Mouse (Mus musculus): ENCODE measurements at regions not wholly inside any gene's neighbourhood (a gene's known extent, or its start where the extent isn't known, plus 50 kb on each side); places are given as distances from the start of the nearest gene placed in this dataset.
A peak's percentile ranks its signal among the peaks of the same experiment; 100 is the strongest.

- ATAC-seq (replicated peaks; ENCODE audit: poor library complexity) = peak; percentile 46; the same call in 1 of the 2 replicates
Measured at GRCm38 (mm10) chr13:37606250-37606649, 171.9 kb upstream of the Rreb1 start.

- no peak for ATAC-seq (replicated peaks; ENCODE audit: poor library complexity)
Measured at GRCm38 (mm10) chr13:37609085-37609484, 169.1 kb upstream of the Rreb1 start.

GRCm38 (mm10) chr13:37611387-37611786 lies 166.8 kb upstream of the Rreb1 start:
- ATAC-seq (replicated peaks; ENCODE audit: poor library complexity) = no peak

GRCm38 (mm10) chr13:37617015-37617414 lies 161.2 kb upstream of the Rreb1 start:
- no peak for ATAC-seq (replicated peaks; ENCODE audit: poor library complexity)

- ATAC-seq (replicated peaks; ENCODE audit: poor library complexity) = peak; percentile 94
Measured at GRCm38 (mm10) chr13:37619841-37620725, 158.1 kb upstream of the Rreb1 start.

GRCm38 (mm10) chr13:37621319-37622050 lies 156.7 kb upstream of the Rreb1 start:
- no peak for ATAC-seq (replicated peaks; ENCODE audit: poor library complexity)

- ATAC-seq (replicated peaks; ENCODE audit: poor library complexity) = no peak
Measured at GRCm38 (mm10) chr13:37622366-37623088, 155.7 kb upstream of the Rreb1 start.

- ATAC-seq (replicated peaks; ENCODE audit: poor library complexity) = no peak
Measured at GRCm38 (mm10) chr13:37624741-37625140, 153.5 kb upstream of the Rreb1 start.

- ATAC-seq (replicated peaks; ENCODE audit: poor library complexity) = no peak
Measured at GRCm38 (mm10) chr13:37625532-37626235, 152.5 kb upstream of the Rreb1 start.

- no peak for ATAC-seq (replicated peaks; ENCODE audit: poor library complexity)
Measured at GRCm38 (mm10) chr13:37628391-37629270, 149.6 kb upstream of the Rreb1 start.

- ATAC-seq (replicated peaks; ENCODE audit: poor library complexity) = peak; percentile 61
Measured at GRCm38 (mm10) chr13:37629271-37629899, 148.8 kb upstream of the Rreb1 start.

- ATAC-seq (replicated peaks; ENCODE audit: poor library complexity) = no peak
Measured at GRCm38 (mm10) chr13:37632835-37633440, 145.3 kb upstream of the Rreb1 start.

- ATAC-seq (replicated peaks; ENCODE audit: poor library complexity) = no peak
Measured at GRCm38 (mm10) chr13:37636363-37636762, 141.8 kb upstream of the Rreb1 start.

GRCm38 (mm10) chr13:37637151-37637550 lies 141.0 kb upstream of the Rreb1 start:
- ATAC-seq (replicated peaks; ENCODE audit: poor library complexity) = no peak

- ATAC-seq (replicated peaks; ENCODE audit: poor library complexity) = no peak
Measured at GRCm38 (mm10) chr13:37638071-37638511, 140.1 kb upstream of the Rreb1 start.

- peak; percentile 98 for ATAC-seq (replicated peaks; ENCODE audit: poor library complexity)
Measured at GRCm38 (mm10) chr13:37642410-37643093, 135.6 kb upstream of the Rreb1 start.

GRCm38 (mm10) chr13:37644751-37645181 lies 133.4 kb upstream of the Rreb1 start:
- no peak for ATAC-seq (replicated peaks; ENCODE audit: poor library complexity)

GRCm38 (mm10) chr13:37649467-37650080 lies 128.6 kb upstream of the Rreb1 start:
- ATAC-seq (replicated peaks; ENCODE audit: poor library complexity) = peak; percentile 86
